Mouse (Mus musculus) neural tube, embryonic 12.5 days (tissue): ENCODE results near the gene Alkbh7. TPM values are rescaled to one million over a fixed set of nuclear protein-coding genes. Genes with fewer than 3 reads are reported as not detected.

Experiments
- ATAC-seq: fragments of 200-750 bp; cut with Nextera tagmentation; 2 replicates; pipeline ENCODE4 v1.8.0; 2017; ENCODE audit warnings: low read depth, mild to moderate bottlenecking, moderate TSS enrichment, moderate library complexity; ENCODE audit not compliant: low FRiP score
- H3K27ac ChIP-seq: fragments of 300-500 bp; sonication (generic); 2 replicates; pipeline ENCODE4 v1.5.1; 2016
- H3K27me3 ChIP-seq: fragments of 300-500 bp; sonication (generic); replicated peaks from 2 replicates; pipeline ENCODE4 v1.6.1; 2016; ENCODE audit warnings: mild to moderate bottlenecking
- H3K36me3 ChIP-seq: fragments of 300-500 bp; sonication (generic); 2 replicates; pipeline ENCODE4 v1.6.1; 2016; ENCODE audit warnings: mild to moderate bottlenecking
- H3K4me1 ChIP-seq: fragments of 300-500 bp; sonication (generic); 2 replicates; pipeline ENCODE4 v1.6.1; 2016
- H3K4me2 ChIP-seq: fragments of 300-500 bp; sonication (generic); replicated peaks from 2 replicates; pipeline ENCODE4 v1.6.1; 2016; ENCODE audit warnings: mild to moderate bottlenecking
- H3K4me3 ChIP-seq: fragments of 300-500 bp; sonication (generic); 2 replicates; pipeline ENCODE4 v1.5.1; 2016
- H3K9ac ChIP-seq: fragments of 300-500 bp; sonication (generic); 2 replicates; pipeline ENCODE4 v1.6.1; 2016; ENCODE audit warnings: mild to moderate bottlenecking
- H3K9me3 ChIP-seq: fragments of 300-500 bp; sonication (generic); 2 replicates; pipeline ENCODE4 v1.6.1; 2016; ENCODE audit warnings: mild to moderate bottlenecking
- WGBS: fragments of 180-500 bp; shearing (Covaris S2); methylation state at CpG from one replicate; pipeline ENCODE4 v1.1.7; 2016; 5-methylcytosine and 5-hydroxymethylcytosine counted together
- polyA plus RNA-seq: library from polyadenylated mRNA; unstranded; fragments of >200 nt; fragmentation: Nextera tagmentation; extraction: Ambion mirVana; gene quantifications from 2 replicates; pipeline ENCODE4 v1.2.1, GENCODE M21; 2016

Gene Alkbh7
- polyA plus RNA-seq, 1 experiment from 2014 or later, result 38.0 TPM

GRCm38 (mm10) chr17:57011236-57012141 lies 14.3 kb downstream of the Alkbh7 start, which contains the start of the genes Gtf2f1 and Gm17949:
Gene Gtf2f1 (minus strand): TSS chr17:57011288.
Gene Gm17949 (plus strand): TSS chr17:57011469.
- Histone ChIP-seq H3K9me3 (no peaks in the 10 kb centered on the region), H3K4me2 (peak within 1 kb of the TSS; percentile 89), H3K27ac (peak within 1 kb of the TSS; percentile 71), H3K9ac (peak within 1 kb of the TSS; percentile 69), H3K27me3 (no peaks in the 10 kb centered on the region), H3K36me3 (peaks cover 18% of the 10 kb centered on the region), H3K4me1 (peaks cover 17% of the 10 kb centered on the region), H3K4me3 (peak within 1 kb of the TSS; percentile 63)
- WGBS, result under 1% methylated on average over 51 of the region's 51 CpGs
- ATAC-seq, result peak; percentile 92

- peak overlapping the region; percentile 63 for H3K4me3 ChIP-seq
- ATAC-seq, result peak; percentile 0; the same call in 1 of the 2 replicates
- H3K9ac ChIP-seq, result 0 out of 2 replicates have a peak overlapping the region, but pooled peaks have one; percentile 69
- H3K27me3 ChIP-seq, result no peaks in the 10 kb centered on the region
- peaks cover 17% of the 10 kb centered on the region for H3K4me1 ChIP-seq
- no peaks in the 10 kb centered on the region for H3K9me3 ChIP-seq
- no peak overlapping the region for H3K27ac ChIP-seq
- 70% methylated on average over 13 of the region's 13 CpGs for WGBS
- H3K4me2 ChIP-seq, result peak overlapping the region; percentile 81
- H3K36me3 ChIP-seq, result peaks cover 10% of the 10 kb centered on the region
Measured at GRCm38 (mm10) chr17:57012245-57012795, 15.2 kb downstream of the Alkbh7 start.

GRCm38 (mm10) chr17:57019693-57020092 lies 22.6 kb downstream of the Alkbh7 start:
- no peak overlapping the region for H3K4me3 ChIP-seq
- H3K9ac ChIP-seq, result no peak overlapping the region
- H3K4me2 ChIP-seq, result no peak overlapping the region
- no peaks in the 10 kb centered on the region for H3K4me1 ChIP-seq
- no peaks in the 10 kb centered on the region for H3K27me3 ChIP-seq
- ATAC-seq, result no peak
- WGBS, result 90% methylated on average over 2 of the region's 2 CpGs
- peaks cover 44% of the 10 kb centered on the region for H3K36me3 ChIP-seq
- no peak overlapping the region for H3K27ac ChIP-seq
- H3K9me3 ChIP-seq, result no peaks in the 10 kb centered on the region

GRCm38 (mm10) chr17:57020960-57021359 lies 23.8 kb downstream of the Alkbh7 start:
- Histone ChIP-seq H3K36me3 (peaks cover 57% of the 10 kb centered on the region), H3K9ac (no peak overlapping the region), H3K4me2 (no peak overlapping the region), H3K9me3 (no peaks in the 10 kb centered on the region), H3K27me3 (no peaks in the 10 kb centered on the region), H3K27ac (no peak overlapping the region), H3K4me3 (no peak overlapping the region), H3K4me1 (no peaks in the 10 kb centered on the region)
- no peak for ATAC-seq
- 92% methylated on average over 5 of the region's 5 CpGs for WGBS

- no peak overlapping the region for H3K4me3 ChIP-seq
- H3K4me1 ChIP-seq, result peaks cover 18% of the 10 kb centered on the region
- 91% methylated on average over 4 of the region's 4 CpGs for WGBS
- H3K9me3 ChIP-seq, result no peaks in the 10 kb centered on the region
- H3K9ac ChIP-seq, result no peak overlapping the region
- H3K27me3 ChIP-seq, result no peaks in the 10 kb centered on the region
- ATAC-seq, result no peak
- H3K27ac ChIP-seq, result no peak overlapping the region
- peaks cover 66% of the 10 kb centered on the region for H3K36me3 ChIP-seq
- no peak overlapping the region for H3K4me2 ChIP-seq
Measured at GRCm38 (mm10) chr17:57027471-57027870, 30.3 kb downstream of the Alkbh7 start.

- Histone ChIP-seq H3K36me3 (peaks cover 43% of the 10 kb centered on the region), H3K27ac (no peak overlapping the region), H3K4me2 (peak overlapping the region; percentile 95), H3K27me3 (no peaks in the 10 kb centered on the region), H3K4me3 (peak overlapping the region; percentile 92), H3K4me1 (peaks cover 18% of the 10 kb centered on the region), H3K9ac (peak overlapping the region; percentile 99), H3K9me3 (no peaks in the 10 kb centered on the region)
- WGBS, result 40% methylated on average over 8 of the region's 8 CpGs
- no peak for ATAC-seq
Measured at GRCm38 (mm10) chr17:57029691-57030090, 32.6 kb downstream of the Alkbh7 start.

GRCm38 (mm10) chr17:57030931-57031660 lies 34.0 kb downstream of the Alkbh7 start, which contains the start of gene Khsrp:
Gene Khsrp (minus strand): TSS chr17:57031522.
- Histone ChIP-seq H3K9ac (peak within 1 kb of the TSS; percentile 99), H3K36me3 (peaks cover 29% of the 10 kb centered on the region), H3K27me3 (no peaks in the 10 kb centered on the region), H3K4me3 (peak within 1 kb of the TSS; percentile 92), H3K4me2 (peak within 1 kb of the TSS; percentile 95), H3K27ac (peak within 1 kb of the TSS; percentile 93), H3K9me3 (no peaks in the 10 kb centered on the region), H3K4me1 (peaks cover 18% of the 10 kb centered on the region)
- under 1% methylated on average over 81 of the region's 99 CpGs for WGBS
- ATAC-seq, result peak; percentile 1; the same call in 1 of the 2 replicates

- no peaks in the 10 kb centered on the region for H3K9me3 ChIP-seq
- under 1% methylated on average over 38 of the region's 38 CpGs for WGBS
- H3K4me3 ChIP-seq, result peak overlapping the region; percentile 92
- no peaks in the 10 kb centered on the region for H3K27me3 ChIP-seq
- peak overlapping the region; percentile 54; the same call in 1 of the 2 replicates for H3K27ac ChIP-seq
- H3K4me1 ChIP-seq, result peaks cover 18% of the 10 kb centered on the region
- peak; percentile 99 for ATAC-seq
- H3K4me2 ChIP-seq, result peak overlapping the region; percentile 62
- H3K9ac ChIP-seq, result peak overlapping the region; percentile 99
- H3K36me3 ChIP-seq, result peaks cover 22% of the 10 kb centered on the region
Measured at GRCm38 (mm10) chr17:57031661-57032420, 34.7 kb downstream of the Alkbh7 start.

- Histone ChIP-seq H3K27ac (no peak overlapping the region), H3K9me3 (no peaks in the 10 kb centered on the region), H3K4me2 (peak overlapping the region; percentile 62; the same call in 1 of the 2 replicates), H3K4me3 (no peak overlapping the region), H3K36me3 (peaks cover 12% of the 10 kb centered on the region), H3K9ac (no peak overlapping the region), H3K4me1 (peaks cover 18% of the 10 kb centered on the region), H3K27me3 (peaks cover 4% of the 10 kb centered on the region)
- 89% methylated on average over 4 of the region's 4 CpGs for WGBS
- no peak for ATAC-seq
Measured at GRCm38 (mm10) chr17:57032854-57033253, 35.7 kb downstream of the Alkbh7 start.

- ATAC-seq, result no peak
- Histone ChIP-seq H3K4me2 (no peak overlapping the region), H3K4me1 (no peaks in the 10 kb centered on the region), H3K4me3 (no peak overlapping the region), H3K36me3 (no peaks in the 10 kb centered on the region), H3K27ac (no peak overlapping the region), H3K9ac (no peak overlapping the region), H3K27me3 (peaks cover 13% of the 10 kb centered on the region), H3K9me3 (no peaks in the 10 kb centered on the region)
- 43% methylated on average over 8 of the region's 8 CpGs for WGBS
Measured at GRCm38 (mm10) chr17:57038978-57039377, 41.8 kb downstream of the Alkbh7 start.

- H3K9ac ChIP-seq, result no peak within 1 kb of the TSS
- H3K9me3 ChIP-seq, result no peaks in the 10 kb centered on the region
- H3K36me3 ChIP-seq, result peaks cover 14% of the 10 kb centered on the region
- H3K4me1 ChIP-seq, result no peaks in the 10 kb centered on the region
- no peak within 1 kb of the TSS for H3K4me3 ChIP-seq
- H3K4me2 ChIP-seq, result no peak within 1 kb of the TSS
- H3K27ac ChIP-seq, result no peak within 1 kb of the TSS
- no peak for ATAC-seq
- H3K27me3 ChIP-seq, result peaks cover 13% of the 10 kb centered on the region
- WGBS, result 75% methylated on average over 8 of the region's 8 CpGs
Measured at GRCm38 (mm10) chr17:57041554-57041953, 44.4 kb downstream of the Alkbh7 start, which contains the start of gene Slc25a41. Gene Slc25a41 (minus strand): TSS chr17:57041654.
